Mouse (Mus musculus): ENCODE measurements around the gene Foxr1.
"Not testable (repeated sequence)": the region's sequence is repeated elsewhere in the genome, so short reads cannot be mapped to it uniquely, and the experiment has no call there.

Gene Foxr1

DNA sequence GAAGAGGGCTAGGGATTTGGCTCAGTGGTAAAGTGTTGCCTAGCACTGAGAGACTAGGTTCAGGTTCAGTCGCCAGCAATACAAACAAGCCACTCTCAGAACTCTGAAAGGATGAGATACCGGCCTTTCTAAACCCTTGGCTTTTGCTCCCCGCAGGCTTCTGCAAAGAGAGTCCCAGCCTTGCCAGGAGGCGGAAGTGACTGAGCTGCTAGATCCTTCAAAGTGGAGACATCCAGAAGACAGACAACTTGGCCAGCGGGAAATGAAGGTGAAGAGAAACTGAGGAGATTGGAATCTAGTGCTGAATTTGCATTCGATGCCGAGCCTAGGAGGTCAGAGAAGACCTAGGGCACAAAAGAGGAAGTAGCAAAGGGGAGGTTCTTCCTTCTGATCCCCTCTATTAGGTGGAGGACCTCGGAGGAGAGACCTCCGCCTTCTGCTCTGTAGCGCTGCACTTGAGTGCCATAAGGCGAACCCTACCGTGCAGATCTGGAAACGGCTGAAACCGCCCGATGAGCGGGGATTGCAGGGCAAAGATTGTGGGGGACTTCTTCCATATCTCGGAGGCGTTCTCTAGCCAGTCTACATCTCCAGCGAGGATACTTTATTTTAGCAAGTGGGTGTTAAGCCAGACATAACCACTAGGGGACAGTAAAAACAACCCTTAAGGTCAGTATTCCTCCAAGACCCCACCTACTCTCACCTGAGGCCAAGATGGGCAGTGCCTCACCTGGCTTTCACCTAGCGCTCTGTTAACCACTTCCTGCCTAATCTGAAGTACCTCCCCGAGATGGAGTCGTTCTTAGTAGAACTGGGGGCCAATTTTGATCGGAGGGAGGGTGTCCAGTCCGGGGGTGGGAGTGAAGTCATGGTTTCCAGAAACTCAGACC lies 36.6 kb upstream of the Foxr1 start:
- DNase-seq (ENCODE audit: low spot score in 2 of 2): peak; percentile 49 to 59

- DNase-seq (ENCODE audit: low spot score in 2 of 2): no peak
Measured at GRCm38 (mm10) chr9:44475936-44476335, 35.0 kb upstream of the Foxr1 start.

GRCm38 (mm10) chr9:44474327-44474726 lies 33.4 kb upstream of the Foxr1 start:
- no peak for DNase-seq (ENCODE audit: low spot score in 2 of 2)

DNA sequence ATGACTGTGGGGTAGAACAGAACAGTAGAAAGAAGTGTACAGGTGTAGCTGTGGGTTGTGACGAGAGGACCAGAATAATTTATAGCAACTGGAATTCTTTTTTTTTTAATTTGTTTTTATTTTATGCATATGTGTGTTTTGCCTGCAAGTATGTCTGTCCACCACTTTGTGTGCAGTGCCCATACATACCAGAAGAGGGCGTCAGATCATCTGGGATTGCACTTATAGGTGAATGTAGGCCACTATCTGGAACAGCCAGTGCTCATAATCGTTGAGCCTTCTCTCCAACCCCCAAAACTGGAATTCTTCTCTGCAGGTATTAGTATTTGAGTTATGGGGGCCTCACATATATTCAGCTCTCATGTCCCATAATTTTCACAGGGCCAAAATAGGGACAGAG lies 32.2 kb upstream of the Foxr1 start:
- DNase-seq (ENCODE audit: low spot score in 2 of 2): no peak

GRCm38 (mm10) chr9:44468800-44469199 lies 27.9 kb upstream of the Foxr1 start:
- no peak for DNase-seq (ENCODE audit: low spot score in 2 of 2)

DNA sequence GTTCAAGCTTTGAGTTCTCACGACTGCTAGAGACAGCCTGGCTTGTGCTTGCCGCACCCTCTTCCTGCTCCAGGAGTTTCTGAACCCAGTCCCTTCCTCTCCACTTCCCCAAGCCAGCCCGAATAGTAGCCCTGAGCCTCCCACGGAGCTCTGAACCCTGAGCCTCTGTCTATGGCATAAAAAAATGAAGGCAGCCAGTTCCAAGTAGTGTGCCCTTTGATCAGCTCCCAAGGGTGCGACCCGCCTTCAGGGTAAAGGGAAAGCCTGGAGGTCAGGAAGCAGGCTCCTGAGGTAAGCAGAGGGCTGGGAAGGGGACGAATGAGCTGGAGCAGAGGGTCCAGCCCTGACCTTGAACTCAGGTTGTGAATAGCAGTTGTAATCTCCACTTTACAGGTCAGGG lies 27.3 kb upstream of the Foxr1 start:
- no peak for DNase-seq (ENCODE audit: low spot score in 2 of 2)

DNA sequence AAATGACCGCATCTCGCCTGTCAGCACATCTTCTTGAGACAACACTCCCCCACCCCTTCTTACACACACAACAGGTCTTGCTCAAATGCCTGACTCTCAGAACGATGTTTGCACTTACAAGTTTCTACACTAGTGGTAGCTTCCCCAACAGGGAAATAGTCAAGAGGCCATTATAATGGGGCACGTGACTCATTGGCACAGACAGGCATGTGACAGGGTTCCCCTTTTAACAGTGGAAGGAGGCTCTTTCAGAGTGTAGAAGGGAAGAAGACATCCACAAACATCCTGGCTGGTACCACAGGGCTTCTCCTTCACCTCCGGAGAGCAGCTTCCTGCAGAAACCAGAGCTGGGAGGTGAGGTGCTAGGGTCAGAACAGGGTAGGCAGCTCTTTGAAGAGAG lies 21.0 kb upstream of the Foxr1 start:
- DNase-seq (ENCODE audit: low spot score in 2 of 2): no peak

GRCm38 (mm10) chr9:44457035-44457742 lies 16.3 kb upstream of the Foxr1 start:
- DNase-seq (ENCODE audit: low spot score in 2 of 2): peak in 1 of 2 experiments; percentile 27

GRCm38 (mm10) chr9:44454891-44455220 lies 13.9 kb upstream of the Foxr1 start, which contains the start of gene Upk2:
Upk2 (minus strand) TSS chr9:44454976.
- peak in 1 of 2 experiments; percentile 57 for DNase-seq (ENCODE audit: low spot score in 2 of 2)

GRCm38 (mm10) chr9:44454132-44454890 lies 13.4 kb upstream of the Foxr1 start:
- peak; percentile 84 to 85 for DNase-seq (ENCODE audit: low spot score in 2 of 2)

DNA sequence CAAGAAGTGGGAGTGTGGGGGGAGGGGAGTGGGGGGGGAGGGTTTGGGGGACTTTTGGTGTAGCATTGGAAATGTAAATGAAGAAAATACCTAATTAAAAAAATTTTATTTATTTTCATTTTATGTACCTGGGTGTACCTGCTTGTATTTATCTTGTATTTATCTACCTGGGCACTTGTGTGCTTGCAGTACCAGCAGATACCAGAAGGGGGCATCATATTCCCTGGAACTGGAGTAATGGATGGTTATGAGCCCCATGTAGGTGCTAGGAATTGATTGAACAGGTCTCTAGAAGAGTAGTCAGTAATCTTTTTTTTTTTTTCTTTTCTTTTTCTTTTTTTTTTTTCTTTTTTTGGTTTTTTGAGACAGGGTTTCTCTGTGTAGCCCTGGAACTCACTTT lies 9.5 kb upstream of the Foxr1 start:
- DNase-seq (ENCODE audit: low spot score in 2 of 2): no peak

DNA sequence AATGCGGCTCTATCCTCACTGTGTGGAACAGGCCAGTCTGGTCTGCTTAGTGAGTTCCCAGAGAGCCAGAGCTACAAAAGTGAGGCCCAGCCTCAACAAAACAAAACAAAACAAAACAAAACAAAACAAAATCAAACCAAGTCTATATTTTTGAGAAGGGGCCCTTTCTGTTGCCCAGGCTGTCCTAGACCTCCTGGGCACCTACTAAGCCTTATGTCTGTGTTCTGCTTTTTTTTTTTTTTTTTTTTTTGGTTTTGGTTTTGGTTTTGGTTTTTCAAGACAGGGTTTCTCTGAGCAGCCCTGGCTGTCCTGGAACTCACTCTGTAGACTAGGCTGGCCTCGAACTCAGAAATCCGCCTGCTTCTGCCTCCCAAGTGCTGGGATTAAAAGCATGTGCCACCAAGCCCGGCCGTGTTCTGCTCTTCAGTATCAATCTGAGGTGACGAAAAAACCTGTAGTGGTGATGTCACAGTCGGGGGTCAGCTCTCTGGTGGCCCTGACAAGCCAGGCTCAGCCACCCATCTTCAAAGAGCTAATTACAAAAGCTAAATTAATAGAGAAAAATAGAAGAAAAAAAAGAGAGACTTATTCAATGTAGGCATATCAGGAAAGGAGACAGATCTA lies 3.6 kb upstream of the Foxr1 start:
- not testable (repeated sequence) for DNase-seq (ENCODE audit: low spot score in 2 of 2)

DNA sequence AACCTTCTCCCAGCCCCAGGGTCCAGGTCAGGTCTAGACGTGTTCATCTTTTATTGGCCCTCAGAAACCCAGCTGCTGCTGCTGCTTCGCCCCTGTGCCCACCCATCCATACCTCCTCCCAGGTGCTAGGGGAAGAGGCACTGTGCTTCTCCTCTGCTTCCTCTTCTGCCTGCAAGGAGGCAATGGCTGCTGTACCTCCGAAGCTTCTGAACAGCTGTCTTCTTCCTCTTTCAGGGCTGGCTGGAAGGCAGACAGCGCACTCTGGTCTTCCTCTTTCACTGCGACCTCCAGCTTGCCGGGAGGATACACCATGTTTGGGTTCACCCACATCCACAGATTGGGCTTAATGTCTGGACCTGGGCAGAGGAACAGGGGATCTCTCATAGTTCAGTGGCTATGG lies 5.2 kb downstream of the Foxr1 start:
- DNase-seq (ENCODE audit: low spot score in 2 of 2): no peak

DNA sequence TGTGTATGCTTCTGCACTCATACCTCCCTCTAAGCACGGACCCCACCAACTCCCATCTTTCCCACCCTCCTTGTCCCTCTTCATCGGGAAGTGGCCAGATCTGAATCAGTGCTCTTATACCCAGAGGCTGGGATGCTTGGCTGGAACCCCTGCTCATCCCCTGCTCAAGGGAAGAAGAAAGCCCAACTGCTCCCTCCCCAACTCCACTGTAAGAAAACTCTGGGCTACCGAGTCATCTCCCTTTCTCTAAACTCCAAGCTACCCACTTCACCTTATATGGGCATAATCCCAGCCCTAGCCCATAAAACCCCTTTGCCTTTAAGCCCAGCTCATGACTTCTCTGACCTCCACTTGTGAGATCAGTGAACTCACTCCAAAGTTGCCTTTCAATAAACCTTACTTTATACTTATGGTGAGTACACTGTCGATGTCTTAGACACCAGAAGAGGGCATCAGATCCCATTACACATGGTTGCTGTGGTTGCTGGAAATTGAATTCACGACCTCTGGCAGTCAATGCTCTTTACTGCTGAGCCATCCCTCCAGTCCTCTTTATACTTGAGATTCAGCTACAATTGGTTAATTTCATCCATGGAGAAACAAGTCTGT lies 8.3 kb downstream of the Foxr1 start:
- no peak for DNase-seq (ENCODE audit: low spot score in 2 of 2)

- no peak for DNase-seq (ENCODE audit: low spot score in 2 of 2)
Measured at GRCm38 (mm10) chr9:44423576-44423975, 17.4 kb downstream of the Foxr1 start.

- no peak for DNase-seq (ENCODE audit: low spot score in 2 of 2)
Measured at GRCm38 (mm10) chr9:44420280-44420898, 20.5 kb downstream of the Foxr1 start.

- DNase-seq (ENCODE audit: low spot score in 2 of 2): not testable (repeated sequence)
Measured at GRCm38 (mm10) chr9:44419730-44420129, 21.2 kb downstream of the Foxr1 start.

DNA sequence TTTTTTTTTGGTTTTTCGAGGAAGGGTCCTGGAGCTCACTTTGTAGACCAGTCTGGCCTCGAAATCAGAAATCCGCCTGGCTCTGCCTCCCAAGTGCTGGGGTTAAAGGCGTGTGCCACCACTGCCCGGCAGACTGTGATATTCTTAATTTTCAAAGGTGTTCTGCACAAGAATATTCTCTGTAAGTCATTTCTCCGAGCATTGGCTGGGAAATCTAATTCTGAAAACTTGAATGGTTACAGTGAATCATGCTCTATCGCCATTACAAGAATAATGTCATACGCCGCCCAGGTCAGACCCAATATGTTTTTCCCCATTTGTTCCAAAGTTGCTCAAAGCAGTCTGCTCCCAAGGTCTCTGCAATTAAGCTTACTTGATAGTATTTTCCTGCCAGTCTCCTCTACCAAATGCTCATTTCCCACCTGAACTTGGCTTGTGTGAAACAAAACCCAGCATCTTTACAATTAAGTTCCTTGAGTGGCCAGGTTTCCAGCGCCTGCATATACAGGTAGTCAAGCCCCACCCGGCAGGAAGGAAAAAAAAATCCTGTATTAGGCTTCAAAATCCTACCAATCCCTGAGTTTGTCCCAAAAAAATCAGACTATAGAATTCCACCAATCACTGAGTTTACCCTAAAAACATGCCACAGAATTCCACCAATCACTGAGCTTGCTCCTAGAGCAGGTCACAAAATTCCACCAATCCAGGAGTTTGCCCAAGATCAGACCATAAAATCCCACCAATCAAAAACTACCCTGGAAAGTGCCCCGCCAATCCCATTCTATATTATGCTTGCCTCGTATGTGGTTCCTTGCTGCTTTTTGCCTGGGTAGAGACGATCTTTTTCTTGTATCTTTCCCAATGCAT lies 22.2 kb downstream of the Foxr1 start, which contains the start of gene Ccdc84:
TSS of gene Ccdc84 (minus strand) at position 51 of the 867 bp plus-strand sequence.
- no peak for DNase-seq (ENCODE audit: low spot score in 2 of 2)

DNA sequence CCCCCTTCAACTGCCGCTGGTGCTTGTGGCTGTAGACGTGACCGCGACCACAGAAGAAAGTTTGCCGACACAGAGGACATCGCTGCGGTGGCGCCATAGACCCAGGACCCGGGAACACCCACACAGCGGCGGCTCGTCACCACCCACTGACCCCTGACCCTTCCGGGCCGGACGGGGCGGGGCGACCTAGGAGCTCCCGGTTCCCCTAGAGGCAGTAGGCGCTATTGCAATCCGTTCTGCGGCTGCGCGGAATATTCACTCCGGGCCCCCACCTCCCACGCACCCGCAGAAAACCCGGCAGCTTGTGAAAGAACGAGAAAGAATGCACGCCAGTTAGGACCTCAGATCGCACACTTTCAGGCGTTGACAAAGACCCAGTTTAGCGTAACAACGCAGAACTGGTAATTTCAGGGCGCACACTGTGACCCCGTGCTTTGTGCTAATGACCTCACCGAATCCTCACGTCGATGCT lies 23.0 kb downstream of the Foxr1 start:
- peak; percentile 91 to 97 for DNase-seq (ENCODE audit: low spot score in 2 of 2)

Data from urinary bladder, adult 18-20 months (tissue).